Mouse (Mus musculus) gastrocnemius, postnatal 25 days (tissue): Measurements from ENCODE around the gene Tigar. TPM values are rescaled to one million over a fixed set of nuclear protein-coding genes. Genes with fewer than 3 reads are reported as not detected.
A peak's percentile ranks its signal among the peaks of the same experiment; 100 is the strongest.

Experiments
- DNase-seq: peaks from one replicate; pipeline ENCODE4 v3.0.0; 2022
- total RNA-seq, 2 experiments: library from RNA; stranded (reverse); gene quantifications; 1 replicate in 1 of 2; 2 replicates in 1 of 2; pipeline ENCODE4 v1.2.3; 2021

Tigar gene
- total RNA-seq, 2 experiments from 2014 or later, result 40.9 to 48.8 TPM

DNA sequence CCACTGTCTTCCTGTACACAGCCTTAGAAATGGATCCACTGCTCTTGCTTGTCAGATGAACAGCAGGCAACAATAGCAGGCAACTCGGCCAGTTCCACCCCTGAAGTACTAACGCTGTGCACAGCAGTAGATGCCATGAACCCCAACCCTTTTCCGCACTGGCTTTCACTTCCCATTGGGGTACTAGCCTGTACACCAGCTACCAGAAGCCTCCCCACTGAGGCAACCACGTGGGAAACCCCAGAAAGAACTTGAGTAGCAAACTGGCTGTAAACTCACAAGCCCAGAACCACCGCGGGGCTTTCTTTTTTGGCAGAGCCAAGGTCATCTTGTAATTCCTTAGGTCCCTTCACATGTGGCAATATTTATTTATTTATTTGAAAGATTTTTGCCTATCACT, 27.5 kb downstream of the Tigar start:
- DNase-seq, result no peak

- DNase-seq, result peak; percentile 23
Measured at GRCm38 (mm10) chr6:127079867-127080731, 29.3 kb downstream of the Tigar start.

GRCm38 (mm10) chr6:127072817-127073216, 36.5 kb downstream of the Tigar start, which contains the start of gene Fgf23:
TSS of gene Fgf23 (plus strand) at chr6:127072902.
- DNase-seq, result no peak

GRCm38 (mm10) chr6:127064815-127065214, 44.5 kb downstream of the Tigar start:
- DNase-seq, result no peak

- DNase-seq, result no peak
Measured at GRCm38 (mm10) chr6:127063915-127064314, 45.4 kb downstream of the Tigar start.

DNA sequence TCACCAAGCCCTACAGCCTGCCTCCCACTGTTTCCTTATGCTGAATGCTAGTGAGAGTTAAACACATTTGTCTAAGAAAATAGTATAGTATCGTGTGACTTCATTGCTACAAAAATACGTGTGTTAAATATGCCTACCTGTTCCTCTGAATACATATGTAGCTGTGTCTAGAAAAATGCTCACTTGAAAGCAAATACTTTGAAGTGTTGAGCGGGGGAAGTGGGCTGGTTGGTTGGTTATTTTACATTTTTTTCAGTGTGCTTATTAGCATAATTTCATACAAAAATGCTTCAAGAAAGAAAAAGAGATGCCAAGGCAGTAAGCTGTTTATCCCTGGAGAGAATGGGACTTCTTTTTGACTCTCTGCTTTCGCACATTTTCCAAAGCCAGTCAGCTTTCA, 49.4 kb downstream of the Tigar start:
- DNase-seq, result no peak

GRCm38 (mm10) chr6:127056990-127057588, 52.3 kb downstream of the Tigar start:
- no peak for DNase-seq

GRCm38 (mm10) chr6:127050847-127051246, 58.5 kb downstream of the Tigar start:
- no peak for DNase-seq

- DNase-seq, result no peak
Measured at GRCm38 (mm10) chr6:127044909-127045308, 64.4 kb downstream of the Tigar start.

Other genes with a start within 250 kb of the Tigar start
- gene Dyrk4, start 187.7 kb downstream of the Tigar start, total RNA-seq, result not detected
- under 1 TPM; 0.74 to 0.78 TPM for gene Rad51ap1, start 170.0 kb downstream of the Tigar start, total RNA-seq
- gene D6Wsu163e, start 169.6 kb downstream of the Tigar start, total RNA-seq, result 1 to 10 TPM; 9.0 to 9.4 TPM
- gene Fgf6, start 94.0 kb downstream of the Tigar start, total RNA-seq, result 1 to 10 TPM; 3.8 to 5.8 TPM
- gene Fgf23, start 36.7 kb downstream of the Tigar start, total RNA-seq, result not detected
- gene Ccnd2, start 42.6 kb upstream of the Tigar start, total RNA-seq, result 10 to 100 TPM; 17.1 to 35.7 TPM